Mouse (Mus musculus) forebrain, embryonic 11.5 days (tissue): Measurements from ENCODE around the gene Rflnb. TPM values are rescaled to one million over a fixed set of nuclear protein-coding genes. Genes with fewer than 3 reads are reported as not detected.

Experiments
- ATAC-seq: fragments of 200-750 bp; cut with Nextera tagmentation; replicated peaks from 2 replicates; pipeline ENCODE4 v1.8.0; 2017; ENCODE audit warnings: moderate TSS enrichment; ENCODE audit not compliant: low FRiP score
- DNase-seq: peaks from one replicate; pipeline ENCODE4 v3.0.0-alpha.2; 2017; ENCODE audit warnings: low spot score
- H3K27ac ChIP-seq: fragments of 300-500 bp; sonication (generic); 2 replicates; pipeline ENCODE4 v1.5.1; 2014; ENCODE audit warnings: low read depth, low read length
- H3K27me3 ChIP-seq: fragments of 300-500 bp; sonication (generic); 2 replicates; pipeline ENCODE4 v1.6.1; 2014; ENCODE audit warnings: mild to moderate bottlenecking, low read length, mixed read lengths; ENCODE audit not compliant: control insufficient read depth, insufficient read depth
- H3K36me3 ChIP-seq: fragments of 300-500 bp; sonication (generic); 2 replicates; pipeline ENCODE4 v1.6.1; 2014; ENCODE audit warnings: mild to moderate bottlenecking, low read length, moderate library complexity, mixed read lengths; ENCODE audit not compliant: control insufficient read depth, insufficient read depth
- H3K4me1 ChIP-seq: fragments of 300-500 bp; sonication (generic); replicated peaks from 2 replicates; pipeline ENCODE4 v1.6.1; 2014; ENCODE audit warnings: low read length, mixed read lengths; ENCODE audit not compliant: control insufficient read depth, insufficient read depth
- H3K4me2 ChIP-seq: fragments of 300-500 bp; sonication (generic); 2 replicates; pipeline ENCODE4 v1.6.1; 2014; ENCODE audit warnings: low read depth, mild to moderate bottlenecking, low read length, moderate library complexity, mixed read lengths; ENCODE audit not compliant: severe bottlenecking
- H3K4me3 ChIP-seq: fragments of 300-500 bp; sonication (generic); 2 replicates; pipeline ENCODE4 v1.5.1; 2014; ENCODE audit warnings: low read depth, low read length
- H3K9ac ChIP-seq: fragments of 300-500 bp; sonication (generic); 2 replicates; pipeline ENCODE4 v1.6.1; 2014; ENCODE audit warnings: low read length
- H3K9me3 ChIP-seq: fragments of 300-500 bp; sonication (generic); 2 replicates; pipeline ENCODE4 v1.6.1; 2016; ENCODE audit warnings: low read length, mixed read lengths; ENCODE audit not compliant: control insufficient read depth
- WGBS: fragments of 180-500 bp; shearing (Covaris S2); extraction: QIAGEN DNeasy Blood & Tissue Kit; methylation state at CpG from one replicate; pipeline ENCODE4 v1.1.7; 2014; 5-methylcytosine and 5-hydroxymethylcytosine counted together
- polyA plus RNA-seq: library from polyadenylated mRNA; unstranded; fragments of >200 nt; fragmentation: Nextera tagmentation; extraction: Ambion mirVana; gene quantifications from 2 replicates; pipeline ENCODE4 v1.2.1, GENCODE M21; 2014

Rflnb gene
- polyA plus RNA-seq, 1 experiment from 2014 or later = 12.1 TPM

GRCm38 (mm10) chr11:75972916-75973567 lies 54.5 kb downstream of the Rflnb start:
- 34% methylated on average over 7 of the region's 7 CpGs for WGBS
- no peak overlapping the region for H3K9ac ChIP-seq
- H3K4me3 ChIP-seq = no peak overlapping the region
- no peak overlapping the region for H3K4me2 ChIP-seq
- no peak for ATAC-seq
- H3K27me3 ChIP-seq = no peaks in the 10 kb centered on the region
- DNase-seq = no peak
- H3K4me1 ChIP-seq = no peaks in the 10 kb centered on the region
- peaks cover 3% of the 10 kb centered on the region for H3K9me3 ChIP-seq
- no peaks in the 10 kb centered on the region for H3K36me3 ChIP-seq
- H3K27ac ChIP-seq = no peak overlapping the region

DNA sequence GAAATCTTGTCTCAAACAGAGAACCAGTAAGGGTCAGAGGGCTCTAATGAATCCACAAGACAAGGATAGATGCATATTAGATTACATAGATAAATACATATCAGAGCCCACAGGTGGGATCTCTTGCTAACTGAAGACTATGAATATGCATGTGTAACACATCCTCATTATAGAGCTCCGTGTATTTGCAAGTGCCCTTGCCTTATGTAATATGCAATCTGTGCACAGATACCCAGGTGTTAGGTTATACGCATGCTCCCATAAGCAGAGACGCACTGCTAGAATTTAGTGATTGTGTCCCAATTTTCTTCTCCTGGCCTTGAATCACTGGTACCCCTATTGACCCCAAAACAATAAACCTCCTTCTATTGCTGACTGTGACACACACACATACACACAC lies 55.4 kb downstream of the Rflnb start:
- Histone ChIP-seq H3K4me2 (no peak overlapping the region), H3K9me3 (peaks cover 3% of the 10 kb centered on the region), H3K4me3 (no peak overlapping the region), H3K4me1 (0 out of 2 replicates have a peak, but pooled peaks cover 2% of the 10 kb centered on the region), H3K36me3 (no peaks in the 10 kb centered on the region), H3K27me3 (peaks cover 2% of the 10 kb centered on the region; the same call in 1 of the 2 replicates), H3K9ac (no peak overlapping the region), H3K27ac (no peak overlapping the region)
- ATAC-seq (no peak), DNase-seq (no peak)
- 85% methylated on average over 3 of the region's 3 CpGs for WGBS

DNA sequence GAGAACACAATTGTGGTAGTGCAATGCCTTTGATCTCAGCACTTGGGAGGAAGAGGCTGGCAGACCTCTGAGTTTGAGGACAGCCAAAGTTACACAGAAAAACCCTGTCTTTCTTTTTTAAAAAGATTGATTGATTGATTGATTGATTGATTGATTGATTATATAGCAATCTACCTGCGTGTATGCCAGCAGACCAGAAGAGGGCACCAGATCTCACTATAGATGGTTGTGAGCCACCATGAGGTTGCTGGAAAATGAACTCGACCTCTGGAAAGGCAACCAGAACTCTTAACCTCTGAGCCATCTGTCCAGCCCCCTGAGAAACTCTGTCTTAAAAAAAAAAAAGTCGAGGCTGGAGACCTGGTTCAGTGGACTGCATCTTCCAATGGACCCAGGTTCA lies 57.0 kb downstream of the Rflnb start:
- no peak overlapping the region for H3K4me3 ChIP-seq
- H3K36me3 ChIP-seq = no peaks in the 10 kb centered on the region
- 20% methylated on average over 3 of the region's 3 CpGs for WGBS
- no peak overlapping the region for H3K27ac ChIP-seq
- peaks cover 3% of the 10 kb centered on the region for H3K9me3 ChIP-seq
- H3K27me3 ChIP-seq = peaks cover 2% of the 10 kb centered on the region; the same call in 1 of the 2 replicates
- peaks cover 10% of the 10 kb centered on the region for H3K4me1 ChIP-seq
- no peak for DNase-seq
- ATAC-seq = no peak
- no peak overlapping the region for H3K4me2 ChIP-seq
- no peak overlapping the region for H3K9ac ChIP-seq

Other genes with a start within 250 kb of the Rflnb start
- 0.17 and 0.20 TPM in 2 replicates for gene Doc2b, start 231.7 kb downstream of the Rflnb start, polyA plus RNA-seq
- 1.1 and 2.5 TPM in 2 replicates for gene Rph3al, start 89.4 kb downstream of the Rflnb start, polyA plus RNA-seq
- 0.41 TPM in 1 of 2 replicates, not detected in the other for gene 1700016K19Rik, start 27.9 kb downstream of the Rflnb start, polyA plus RNA-seq
- gene Vps53, start 151.9 kb upstream of the Rflnb start, polyA plus RNA-seq = 41.5 and 43.6 TPM in 2 replicates
- gene Fam57a, start 151.9 kb upstream of the Rflnb start, polyA plus RNA-seq = 34.6 and 35.1 TPM in 2 replicates
- 0.48 TPM in 1 of 2 replicates, not detected in the other for gene Dbil5, start 189.8 kb upstream of the Rflnb start, polyA plus RNA-seq
- gene Gemin4, start 189.9 kb upstream of the Rflnb start, polyA plus RNA-seq = 46.2 and 52.9 TPM in 2 replicates
- gene Mrm3, start 215.9 kb upstream of the Rflnb start, polyA plus RNA-seq = 18.6 and 20.7 TPM in 2 replicates
- 122 and 125 TPM in 2 replicates for gene Glod4, start 215.9 kb upstream of the Rflnb start, polyA plus RNA-seq